Mouse (Mus musculus) urinary bladder, postnatal 25 days (tissue): ENCODE results near the gene Cyth1.

ENCODE experiments used
- DNase-seq: peaks from one replicate; pipeline ENCODE4 v3.0.0; 2022; ENCODE audit warnings: low spot score

Cyth1 gene

DNA sequence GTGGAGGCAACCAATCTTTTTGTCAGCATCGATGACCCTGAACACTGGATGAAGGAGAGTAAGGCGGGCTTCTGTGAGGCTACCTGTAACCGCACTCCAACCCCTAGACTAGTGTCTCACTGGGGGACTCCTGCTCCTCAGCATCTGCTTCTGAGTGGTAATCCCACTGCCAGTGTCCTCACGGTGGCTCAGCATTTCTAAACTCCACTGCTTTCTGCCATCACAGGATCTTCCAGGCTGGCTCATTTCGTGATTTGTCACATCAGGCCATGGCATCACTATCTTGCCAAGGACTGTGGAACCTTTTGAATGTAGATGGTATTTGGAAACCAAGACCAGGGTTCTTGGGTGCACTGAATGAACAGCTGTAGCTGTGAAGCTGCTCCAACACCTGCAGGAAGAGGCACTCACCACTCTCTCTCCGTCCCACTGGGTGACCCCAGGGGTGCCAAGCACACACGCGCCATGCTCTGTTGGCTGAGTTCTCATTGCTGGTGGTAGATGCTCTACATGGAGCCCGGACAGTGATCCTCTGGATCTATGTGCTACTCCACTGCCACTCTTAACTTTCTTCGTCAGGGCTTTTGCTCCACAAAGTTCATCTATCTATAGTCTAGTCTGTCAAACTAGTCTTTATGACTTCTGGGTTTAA, 24.9 kb downstream of the Cyth1 start:
- no peak for DNase-seq

DNA sequence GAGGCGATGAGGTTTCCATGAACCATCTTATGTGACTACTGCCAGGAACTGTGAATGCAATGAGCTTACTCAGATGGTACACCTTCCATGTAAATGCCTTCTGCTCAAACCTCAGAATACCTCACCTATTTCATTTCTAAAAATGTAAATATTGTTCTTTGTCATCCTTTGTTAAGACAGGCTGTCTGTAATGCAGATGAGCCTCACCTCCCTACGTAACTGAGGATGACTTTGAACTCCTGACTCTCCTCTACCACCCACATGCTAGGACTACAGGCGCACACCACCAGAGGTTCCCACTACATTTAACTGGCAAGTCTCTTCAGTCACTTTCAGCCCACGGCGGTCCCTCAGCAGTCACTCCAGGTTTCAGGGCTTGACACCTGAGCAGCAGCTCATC, 25.5 kb downstream of the Cyth1 start:
- no peak for DNase-seq

DNA sequence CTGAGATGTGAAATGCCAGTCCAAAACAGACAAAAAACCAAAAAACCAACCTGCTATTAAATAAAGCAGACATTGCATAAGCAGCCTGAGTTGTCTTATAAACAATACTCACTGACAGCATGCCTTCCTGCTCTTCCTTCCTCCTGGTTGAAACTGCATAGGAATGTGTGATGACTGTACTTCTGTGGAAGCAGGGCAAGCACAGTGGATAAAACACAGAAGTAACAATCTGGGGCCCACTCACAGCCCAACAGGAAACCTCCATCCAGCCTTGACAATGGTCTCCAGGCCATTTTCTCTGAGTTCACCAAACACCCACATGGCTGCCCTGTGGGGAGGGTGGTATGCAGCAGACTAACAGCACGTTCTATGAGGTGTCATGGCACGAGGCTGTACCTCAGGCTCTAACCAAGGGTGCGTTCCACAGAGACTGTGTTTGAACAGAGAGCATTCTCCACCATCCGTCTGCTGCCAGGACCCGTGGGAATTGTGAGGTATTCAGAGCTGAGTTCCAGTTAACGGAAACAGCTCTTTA, 26.0 kb downstream of the Cyth1 start:
- DNase-seq = no peak

DNA sequence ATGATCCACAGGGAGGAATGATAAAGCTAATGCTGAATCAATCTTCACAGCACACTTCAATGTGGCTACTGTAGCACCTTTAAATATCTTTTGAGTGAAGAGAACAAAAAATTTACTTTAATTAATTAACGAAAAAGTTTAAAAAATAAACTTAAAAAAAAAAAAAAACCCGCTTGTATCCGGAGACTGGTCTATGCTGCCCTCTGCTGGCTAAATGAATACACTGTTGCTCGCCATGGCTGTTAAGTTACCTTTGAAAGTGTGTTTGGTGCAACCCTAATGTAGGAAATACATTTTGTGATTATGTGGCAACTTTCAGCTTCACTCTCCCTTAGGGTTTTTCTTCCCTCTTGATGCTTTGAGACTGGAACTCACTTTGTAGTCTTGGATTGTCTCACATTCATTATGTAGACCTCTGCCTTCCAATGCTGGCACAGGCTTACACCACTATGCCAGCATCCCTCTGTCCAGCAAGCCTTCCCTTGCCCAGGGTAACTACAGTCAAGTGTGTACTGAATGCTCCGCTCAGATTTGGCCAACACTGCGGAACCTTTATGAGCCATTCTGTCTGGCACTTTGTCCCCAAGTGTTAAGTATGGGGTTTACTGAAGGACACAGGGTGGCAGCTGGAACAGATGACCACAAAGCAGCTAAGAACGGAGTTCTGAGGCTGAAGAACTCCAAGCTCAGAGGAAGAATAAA, 27.7 kb downstream of the Cyth1 start:
- DNase-seq = peak; percentile 53

DNA sequence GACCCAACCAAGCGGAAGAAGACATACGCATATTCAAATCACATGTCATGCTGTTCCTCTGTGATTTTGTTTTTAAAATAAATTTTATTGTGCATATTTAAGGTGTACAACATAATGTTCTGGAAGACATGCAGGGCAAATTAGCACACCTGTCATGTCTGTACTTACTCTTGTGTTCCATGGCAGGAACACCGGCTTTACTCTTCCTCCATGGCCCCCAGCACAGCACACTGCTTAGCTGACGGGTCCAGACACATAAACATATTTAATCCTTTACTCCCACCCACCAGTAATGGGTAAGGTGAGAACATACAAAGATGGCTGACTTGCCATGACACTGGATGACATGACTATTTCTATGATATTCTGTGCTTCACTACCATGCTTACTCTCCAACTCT, 29.3 kb downstream of the Cyth1 start:
- no peak for DNase-seq

DNA sequence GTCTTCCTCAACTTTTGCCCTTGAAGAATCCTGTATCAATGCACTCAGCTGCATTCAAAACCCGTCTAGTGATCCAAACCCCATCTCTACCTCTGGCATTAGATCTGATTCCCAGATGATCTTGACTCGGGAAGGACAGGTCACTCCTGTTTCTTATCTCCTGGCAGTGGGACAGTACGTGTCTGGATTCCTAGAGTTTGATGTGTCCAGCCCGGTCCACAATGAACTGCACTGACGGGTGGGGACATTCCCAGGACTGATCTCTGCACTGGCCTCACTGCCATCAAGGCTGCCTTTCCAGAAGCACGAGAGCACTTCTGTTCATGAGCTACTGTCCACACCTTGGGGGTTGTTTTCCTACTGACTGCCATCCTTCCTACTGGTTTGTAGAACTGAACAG, 31.9 kb downstream of the Cyth1 start:
- no peak for DNase-seq

DNA sequence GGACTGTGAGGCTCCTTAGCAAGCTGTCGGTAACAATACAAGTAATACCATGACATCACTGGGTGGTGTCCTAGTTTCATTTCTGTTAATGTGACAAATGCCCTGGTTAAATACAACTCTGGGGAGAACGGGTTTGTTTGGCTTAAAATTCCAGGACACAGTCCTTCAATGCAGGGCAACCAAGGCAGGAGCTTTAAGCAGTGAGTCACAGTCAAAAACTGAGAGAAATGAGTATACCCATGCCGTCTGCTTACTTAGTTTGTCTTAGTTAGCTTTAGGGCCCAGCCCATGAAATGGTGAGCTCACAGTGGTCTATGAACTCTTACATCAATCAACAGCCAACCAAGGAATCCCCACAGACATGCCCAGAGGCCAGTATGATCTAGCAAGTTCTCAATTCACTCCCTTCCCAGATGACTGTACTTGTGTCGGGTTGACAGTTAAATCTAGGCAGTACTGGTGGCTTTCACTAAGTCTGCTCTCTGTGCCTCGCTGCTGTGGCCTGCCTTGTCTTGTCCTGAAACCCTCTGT, 32.4 kb downstream of the Cyth1 start:
- no peak for DNase-seq

DNA sequence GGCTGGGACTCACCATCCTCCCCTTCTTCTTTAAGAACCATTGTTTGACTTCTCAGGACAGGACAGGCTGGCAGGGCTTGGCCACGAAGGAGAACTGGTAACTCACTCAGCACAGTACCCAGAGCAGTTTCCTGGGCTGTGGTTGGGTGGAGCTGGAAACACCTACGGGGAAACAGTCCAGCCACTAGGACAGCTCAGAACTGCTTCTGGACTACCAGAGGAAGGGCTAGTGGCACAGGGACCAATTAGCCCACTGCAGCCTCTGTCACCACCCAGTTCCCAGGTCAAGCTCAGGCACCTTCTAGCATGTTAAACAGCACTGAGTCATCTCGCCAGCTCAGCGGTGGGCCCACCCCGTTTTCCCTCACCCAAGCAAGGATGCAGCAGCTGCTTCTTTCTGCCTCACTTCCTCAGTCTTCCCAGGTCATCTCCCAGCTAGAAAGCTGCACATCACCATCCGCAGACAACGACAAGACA, 35.7 kb downstream of the Cyth1 start:
- DNase-seq = peak; percentile 36

DNA sequence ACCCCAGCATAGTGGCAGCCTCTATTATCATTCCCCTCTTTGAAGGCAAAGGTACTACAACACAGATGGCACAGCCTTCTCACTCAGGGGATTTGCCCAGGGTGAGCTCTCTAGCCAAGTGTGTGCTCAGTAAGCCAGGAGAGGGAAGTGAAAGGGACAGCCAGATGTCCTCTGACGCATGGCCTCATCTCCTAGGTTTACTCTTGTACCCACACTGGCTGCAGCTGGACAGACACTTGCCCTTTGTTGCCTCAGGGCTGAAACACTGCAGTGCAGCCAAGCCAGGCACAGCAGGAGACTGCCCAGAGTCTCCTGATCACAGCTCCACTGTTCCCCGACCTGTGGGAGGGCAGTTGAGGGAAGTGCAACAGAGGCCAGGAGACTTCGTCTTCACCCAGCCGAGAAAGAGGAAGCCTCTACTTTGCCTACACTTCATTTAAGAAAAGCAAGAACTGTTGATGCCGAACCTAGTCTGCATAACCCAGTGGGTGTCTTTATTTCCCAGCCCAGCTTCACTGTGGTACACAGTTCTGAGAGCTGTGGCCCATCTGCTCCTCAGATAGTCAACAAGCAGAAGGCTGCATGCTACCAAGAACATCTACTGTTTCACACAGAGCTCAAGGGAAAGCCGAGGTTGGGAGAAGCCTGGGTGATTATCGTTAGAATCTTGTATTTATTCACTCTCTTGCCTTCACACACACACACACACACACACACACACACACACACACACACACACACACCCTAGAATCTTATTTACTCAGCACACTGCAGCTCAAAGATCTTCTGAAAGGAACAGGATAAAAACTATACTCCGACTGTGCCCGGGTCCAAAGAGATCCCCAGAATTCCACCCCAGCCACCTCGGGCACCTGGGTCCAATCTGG, 36.4 kb downstream of the Cyth1 start:
- DNase-seq = no peak

DNA sequence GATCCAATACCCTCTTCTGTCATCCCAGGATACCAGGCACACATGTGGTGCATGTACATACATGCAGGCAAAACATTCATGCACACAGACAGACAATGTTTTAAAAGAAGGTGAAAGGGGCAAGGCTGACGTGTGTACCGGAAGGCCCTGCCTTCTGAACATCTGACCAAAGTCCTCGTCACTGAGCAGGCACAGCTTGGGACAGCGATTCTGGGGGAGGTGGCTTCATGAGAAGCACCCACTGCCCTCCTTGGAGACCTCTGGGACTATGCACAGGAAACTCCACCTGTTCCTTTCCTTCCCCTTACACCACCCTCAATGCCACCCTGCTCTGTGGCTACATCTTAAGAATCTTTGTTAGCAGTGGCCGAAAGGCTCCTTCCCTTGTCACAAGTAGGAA, 37.4 kb downstream of the Cyth1 start:
- DNase-seq = no peak

DNA sequence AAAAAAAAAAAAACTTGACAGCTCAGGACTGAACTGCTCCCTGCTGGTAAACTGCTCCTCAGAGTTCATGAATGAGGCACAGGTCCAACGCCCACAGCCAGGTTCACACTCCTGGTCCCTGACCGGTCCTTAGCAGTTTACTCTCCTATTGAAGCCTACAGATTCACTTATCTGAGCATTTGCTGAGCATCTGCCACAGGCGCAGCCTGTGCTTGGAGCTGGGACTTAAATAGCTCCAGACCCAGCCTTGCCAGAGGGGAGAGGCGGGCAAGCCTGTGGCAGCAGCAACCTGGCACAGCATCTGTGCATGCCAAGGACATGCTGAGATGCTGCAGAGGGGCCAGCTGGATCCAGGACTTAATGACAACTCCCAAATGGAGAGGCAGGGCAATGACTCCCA, 38.3 kb downstream of the Cyth1 start:
- no peak for DNase-seq

DNA sequence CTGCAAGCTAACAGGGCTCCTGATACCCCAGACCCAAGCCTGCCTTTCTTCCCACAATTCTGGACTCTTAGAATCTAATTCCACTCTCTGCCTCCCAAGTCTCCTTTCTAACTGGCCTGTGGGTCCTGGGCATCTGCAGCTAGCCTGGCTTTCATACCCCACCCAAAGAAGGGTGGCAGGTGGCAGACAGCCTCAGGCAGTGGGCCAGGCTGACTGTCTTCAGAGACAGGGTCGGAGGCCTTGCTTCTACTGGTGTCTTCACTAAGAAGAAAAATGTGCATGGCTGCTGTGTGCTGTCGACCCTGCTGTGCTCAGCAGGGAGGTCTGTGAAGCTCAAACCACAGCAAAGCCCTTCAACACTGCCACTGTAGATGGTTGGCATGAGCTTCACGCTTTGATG, 39.0 kb downstream of the Cyth1 start:
- no peak for DNase-seq

DNA sequence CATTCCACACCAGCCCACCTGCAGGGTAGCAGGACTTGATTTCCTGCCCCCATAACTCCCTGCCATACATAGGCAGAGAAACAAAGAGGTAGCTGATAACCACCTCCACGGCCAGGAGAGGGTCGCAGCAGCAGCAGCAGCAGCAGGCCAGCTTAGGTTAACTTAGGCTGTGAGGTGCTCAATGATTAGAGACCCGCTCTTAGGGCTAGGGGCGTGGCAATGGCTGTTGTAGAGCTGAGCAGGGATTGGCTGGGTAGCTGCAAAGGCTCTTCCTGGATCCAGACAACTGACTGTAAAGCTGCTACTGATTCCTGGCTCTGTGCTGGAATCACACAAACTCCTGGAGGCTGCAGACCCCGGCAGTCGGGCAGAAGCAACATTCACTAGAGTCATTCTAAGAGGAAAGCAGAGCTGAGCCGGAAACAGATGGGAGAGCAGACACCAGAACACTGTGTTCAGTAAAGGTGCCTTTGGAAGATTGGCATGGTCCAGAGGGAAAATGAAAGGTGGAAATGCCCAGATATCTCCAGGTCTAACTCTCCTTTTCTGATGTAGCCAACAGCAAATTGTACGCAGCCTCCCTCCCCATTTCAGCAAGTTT, 39.6 kb downstream of the Cyth1 start:
- no peak for DNase-seq

DNA sequence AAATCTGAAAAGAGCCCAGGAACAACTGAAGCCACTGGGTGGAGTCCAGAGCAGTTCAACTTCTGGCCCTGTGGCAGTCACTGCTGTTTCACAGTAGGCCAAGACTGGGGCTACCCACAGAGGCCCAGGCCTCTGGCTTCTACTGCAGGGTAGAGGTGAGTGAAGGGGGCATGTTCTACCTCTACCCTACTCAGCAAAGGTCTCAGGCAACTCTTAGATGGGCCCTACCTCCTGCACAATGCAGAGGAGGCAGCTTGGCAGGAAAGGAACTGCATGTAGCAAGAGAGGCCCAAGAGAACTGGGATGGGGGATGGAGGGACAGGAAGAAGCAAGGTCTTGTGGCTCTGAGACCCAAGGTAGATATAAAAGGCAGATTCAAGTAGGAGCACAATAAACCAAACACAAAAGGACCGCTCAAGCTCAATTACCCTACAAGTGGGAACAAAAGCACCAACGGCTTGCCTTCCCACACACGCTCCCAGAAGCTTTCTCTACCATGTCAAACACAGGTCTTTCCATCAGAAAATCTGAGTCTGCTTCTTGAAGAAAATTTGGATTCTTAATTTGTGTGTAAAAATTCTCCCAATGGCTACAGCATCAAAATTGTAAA, 40.9 kb downstream of the Cyth1 start:
- no peak for DNase-seq

DNA sequence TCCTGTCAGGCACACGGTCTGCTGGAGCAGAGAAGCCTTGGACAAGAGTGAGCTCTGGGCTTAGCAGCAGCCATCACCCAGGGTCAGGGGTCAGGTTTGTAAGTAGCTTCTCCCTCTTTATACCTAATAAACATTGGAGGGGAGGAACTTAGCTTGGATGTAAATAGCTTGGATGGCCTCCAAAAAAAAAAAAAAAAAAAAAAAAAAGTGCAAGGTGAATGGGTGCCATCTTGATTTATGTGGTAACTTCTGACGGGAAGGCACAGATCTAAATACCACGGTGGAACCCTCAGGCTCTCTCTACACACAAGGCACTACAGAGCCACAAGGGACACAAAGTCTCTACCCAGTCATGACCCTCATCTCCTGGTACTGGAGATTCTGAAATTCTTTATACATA, 42.1 kb downstream of the Cyth1 start:
- no peak for DNase-seq

DNA sequence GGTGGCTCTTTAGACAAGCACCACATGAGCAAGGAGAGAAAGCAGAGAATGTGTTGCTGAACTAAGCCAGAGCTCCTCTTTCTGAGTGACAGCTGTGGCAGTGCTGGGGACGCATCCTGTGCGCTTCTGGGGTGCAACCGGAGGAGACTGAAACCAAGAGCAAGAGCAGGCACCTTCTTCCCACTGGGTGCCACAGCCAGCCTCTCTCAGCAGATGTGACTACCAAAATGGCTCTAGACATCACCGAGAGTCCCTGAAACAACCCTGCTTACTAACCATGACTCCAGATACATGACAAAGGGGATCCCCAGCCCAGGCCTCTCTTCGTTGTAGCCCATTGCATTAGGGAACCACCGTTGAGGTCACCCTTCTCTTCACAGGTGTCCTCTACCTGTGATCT, 44.9 kb downstream of the Cyth1 start:
- DNase-seq = no peak

DNA sequence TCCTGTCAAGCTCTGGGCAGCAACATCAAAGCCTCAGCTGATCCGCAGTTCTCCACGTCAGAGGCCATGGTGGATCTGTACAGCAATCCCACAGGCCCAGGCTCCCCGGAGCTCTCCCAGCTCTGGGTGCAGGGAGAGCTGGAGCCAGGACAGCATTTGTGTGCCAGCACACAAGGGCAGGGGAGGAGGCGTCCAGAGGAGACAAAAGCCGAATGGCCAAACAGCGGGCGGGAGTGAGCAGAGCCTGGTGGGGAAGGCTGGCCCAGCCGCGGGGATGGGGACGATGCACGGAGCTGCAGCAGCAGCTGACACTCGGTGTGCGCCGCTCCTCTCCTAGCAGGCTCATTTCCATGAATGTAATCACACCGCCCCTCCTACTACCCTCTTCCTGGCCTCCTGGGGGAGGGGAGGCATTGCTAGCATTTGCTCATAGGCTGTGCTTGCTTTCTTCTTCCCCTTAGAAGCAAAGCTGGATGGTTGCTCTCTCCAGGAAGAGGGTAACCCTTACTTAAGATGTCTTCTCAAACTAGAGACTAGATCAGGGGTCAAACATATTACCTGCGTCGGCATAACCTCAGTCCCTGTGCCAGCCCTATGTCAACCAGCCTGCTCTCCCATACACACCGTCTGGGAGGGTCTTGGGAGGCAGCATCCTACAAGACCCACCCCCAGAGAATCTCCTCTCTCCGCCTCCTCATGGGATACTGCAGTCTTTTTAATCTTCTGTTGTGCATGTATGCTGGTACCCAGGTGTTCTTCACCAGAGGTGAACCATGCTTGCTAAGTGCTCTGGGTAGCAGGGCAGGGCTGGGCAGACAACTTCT, 45.8 kb downstream of the Cyth1 start:
- peak; percentile 33 for DNase-seq

DNA sequence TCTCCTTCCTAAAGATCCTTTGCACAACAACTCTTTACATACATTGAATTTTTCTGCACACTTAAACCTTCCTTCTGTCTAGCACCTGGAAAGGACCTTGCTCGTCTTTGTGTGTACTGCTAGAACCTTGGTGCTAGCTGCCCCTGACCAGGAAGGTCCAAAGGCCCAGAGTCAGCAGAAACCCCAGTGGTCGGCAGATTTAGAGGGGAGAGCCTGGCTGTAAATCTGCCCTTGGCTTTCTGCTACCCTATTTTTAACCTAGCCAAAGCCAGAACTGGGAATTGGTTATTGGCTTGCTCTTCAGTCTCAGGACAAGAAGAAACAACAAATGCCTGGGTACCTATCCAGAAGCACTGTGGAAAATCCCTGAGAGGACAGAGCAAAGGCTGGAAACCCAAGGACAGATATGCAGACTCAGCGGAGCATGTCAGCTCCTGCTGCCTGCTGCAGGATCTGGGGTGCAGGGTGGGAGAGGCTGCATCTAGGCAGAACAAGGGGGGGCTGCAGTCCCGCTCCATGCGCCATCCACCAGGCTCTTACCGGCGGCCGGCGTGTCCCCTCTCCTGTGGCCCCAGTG, 46.5 kb downstream of the Cyth1 start:
- no peak for DNase-seq

DNA sequence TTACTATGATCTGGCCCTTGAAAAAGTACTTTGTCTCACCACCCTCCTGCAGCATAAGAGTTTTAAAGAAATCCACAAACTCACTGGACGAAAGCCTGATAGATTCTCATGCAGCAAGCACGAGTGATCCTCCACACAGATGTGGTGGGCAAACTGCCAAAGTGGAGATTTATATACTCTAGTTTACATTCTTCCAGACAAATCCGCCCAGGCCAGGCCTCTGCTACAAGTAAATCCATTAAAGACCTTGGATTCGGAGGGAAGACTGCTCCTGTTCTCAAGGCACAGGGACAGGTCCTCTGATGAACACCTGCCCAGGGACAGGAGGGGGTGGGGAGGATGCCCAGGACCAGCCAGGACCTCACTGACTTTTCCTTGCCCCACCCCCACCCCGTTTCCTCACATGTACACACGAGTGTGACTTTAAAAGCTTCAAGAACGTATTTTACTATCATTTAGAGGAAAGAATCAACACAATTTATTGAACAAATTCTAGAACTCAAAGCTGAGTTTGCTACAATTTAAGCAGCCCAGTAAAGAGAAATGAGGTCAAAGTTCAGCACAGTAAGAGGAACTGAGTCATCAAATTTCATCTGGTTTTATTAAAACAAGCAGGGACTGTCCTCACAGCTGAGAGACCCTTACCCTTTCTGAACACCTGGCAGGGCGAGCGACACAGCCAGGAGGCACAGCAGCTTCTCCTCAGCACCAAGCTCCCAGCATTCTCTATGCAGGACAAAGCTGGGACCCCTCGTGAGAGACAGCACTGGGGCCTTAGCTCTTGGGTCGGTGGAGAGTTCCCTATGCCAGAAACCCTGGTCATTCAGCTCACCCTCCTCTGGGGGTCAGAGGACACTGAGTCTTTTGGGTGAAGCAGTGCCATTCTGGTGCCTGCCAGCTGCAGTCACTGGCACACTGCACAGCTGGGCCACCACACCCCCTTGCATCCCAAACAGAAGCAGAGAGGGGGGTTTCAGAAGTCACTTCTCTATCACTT, 47.3 kb downstream of the Cyth1 start:
- no peak for DNase-seq
